Mouse (Mus musculus): ENCODE results near the gene 9430038I01Rik. TPM values are rescaled to one million over a fixed set of nuclear protein-coding genes. Genes with fewer than 3 reads are reported as not detected.

The 9430038I01Rik gene
- polyA plus RNA-seq, 1 experiment from 2014 or later = 20.5 TPM

GRCm38 (mm10) chr7:137420550-137420949 is 10.0 kb upstream of the 9430038I01Rik start:
- Histone ChIP-seq H3K4me3 (ENCODE audit: low read depth, low read length) (no peak overlapping the region), H3K27ac (replicated peaks) (no peak overlapping the region), H3K9ac (ENCODE audit: low read length) (no peak overlapping the region), H3K36me3 (ENCODE audit: control insufficient read depth, insufficient read depth, low read length) (no peaks in the 10 kb centered on the region), H3K9me3 (ENCODE audit: control insufficient read depth, low read length) (no peaks in the 10 kb centered on the region), H3K4me2 (replicated peaks; ENCODE audit: low read depth) (no peak overlapping the region), H3K27me3 (ENCODE audit: control insufficient read depth, insufficient read depth, low read length) (no peaks in the 10 kb centered on the region), H3K4me1 (replicated peaks; ENCODE audit: control insufficient read depth, insufficient read depth) (no peaks in the 10 kb centered on the region)
- ATAC-seq (ENCODE audit: low FRiP score, low TSS enrichment) = no peak
- no peak for DNase-seq (ENCODE audit: low spot score)
- TF ChIP-seq CTCF (IDR thresholded peaks at IDR 0.05; ENCODE audit: low read depth) (no peak), EP300 (optimal IDR thresholded peaks at IDR 0.05) (no peak)
- WGBS = 89% methylated on average over 2 of the region's 2 CpGs

GRCm38 (mm10) chr7:137414710-137415109 is 4.1 kb upstream of the 9430038I01Rik start:
- no peak for ATAC-seq (ENCODE audit: low FRiP score, low TSS enrichment)
- TF ChIP-seq EP300 (optimal IDR thresholded peaks at IDR 0.05) = no peak
- TF ChIP-seq CTCF (IDR thresholded peaks at IDR 0.05; ENCODE audit: low read depth) = no peak
- H3K4me1 ChIP-seq (replicated peaks; ENCODE audit: control insufficient read depth, insufficient read depth) = peaks cover 3% of the 10 kb centered on the region; the same call in 1 of the 2 replicates
- no peak overlapping the region for H3K9ac ChIP-seq (ENCODE audit: low read length)
- no peak overlapping the region for H3K27ac ChIP-seq (replicated peaks)
- H3K27me3 ChIP-seq (ENCODE audit: control insufficient read depth, insufficient read depth, low read length) = no peaks in the 10 kb centered on the region
- DNase-seq (ENCODE audit: low spot score) = no peak
- H3K9me3 ChIP-seq (ENCODE audit: control insufficient read depth, low read length) = no peaks in the 10 kb centered on the region
- 77% methylated on average over 8 of the region's 8 CpGs for WGBS
- no peak overlapping the region for H3K4me3 ChIP-seq (ENCODE audit: low read depth, low read length)
- H3K36me3 ChIP-seq (ENCODE audit: control insufficient read depth, insufficient read depth, low read length) = no peaks in the 10 kb centered on the region
- H3K4me2 ChIP-seq (replicated peaks; ENCODE audit: low read depth) = no peak overlapping the region

GRCm38 (mm10) chr7:137407428-137408058 is 3.0 kb downstream of the 9430038I01Rik start:
- H3K9me3 ChIP-seq (ENCODE audit: control insufficient read depth, low read length) = no peaks in the 10 kb centered on the region
- WGBS = 92% methylated on average over 1 of the region's 1 CpGs
- H3K36me3 ChIP-seq (ENCODE audit: control insufficient read depth, insufficient read depth, low read length) = no peaks in the 10 kb centered on the region
- ATAC-seq (ENCODE audit: low FRiP score, low TSS enrichment) = no peak
- TF ChIP-seq EP300 (optimal IDR thresholded peaks at IDR 0.05) (no peak), CTCF (IDR thresholded peaks at IDR 0.05; ENCODE audit: low read depth) (no peak)
- H3K4me3 ChIP-seq (ENCODE audit: low read depth, low read length) = no peak overlapping the region
- no peak overlapping the region for H3K9ac ChIP-seq (ENCODE audit: low read length)
- no peaks in the 10 kb centered on the region for H3K27me3 ChIP-seq (ENCODE audit: control insufficient read depth, insufficient read depth, low read length)
- H3K27ac ChIP-seq (replicated peaks) = no peak overlapping the region
- H3K4me2 ChIP-seq (replicated peaks; ENCODE audit: low read depth) = no peak overlapping the region
- H3K4me1 ChIP-seq (replicated peaks; ENCODE audit: control insufficient read depth, insufficient read depth) = peaks cover 3% of the 10 kb centered on the region; the same call in 1 of the 2 replicates
- no peak for DNase-seq (ENCODE audit: low spot score)

- WGBS = 80% methylated on average over 2 of the region's 2 CpGs
- H3K4me3 ChIP-seq (ENCODE audit: low read depth, low read length) = no peak overlapping the region
- H3K27me3 ChIP-seq (ENCODE audit: control insufficient read depth, insufficient read depth, low read length) = no peaks in the 10 kb centered on the region
- no peak for ATAC-seq (ENCODE audit: low FRiP score, low TSS enrichment)
- H3K27ac ChIP-seq (replicated peaks) = no peak overlapping the region
- no peak overlapping the region for H3K9ac ChIP-seq (ENCODE audit: low read length)
- H3K36me3 ChIP-seq (ENCODE audit: control insufficient read depth, insufficient read depth, low read length) = no peaks in the 10 kb centered on the region
- no peak overlapping the region for H3K4me2 ChIP-seq (replicated peaks; ENCODE audit: low read depth)
- TF ChIP-seq CTCF (IDR thresholded peaks at IDR 0.05; ENCODE audit: low read depth) (no peak), EP300 (optimal IDR thresholded peaks at IDR 0.05) (no peak)
- DNase-seq (ENCODE audit: low spot score) = no peak
- H3K9me3 ChIP-seq (ENCODE audit: control insufficient read depth, low read length) = no peaks in the 10 kb centered on the region
- no peaks in the 10 kb centered on the region for H3K4me1 ChIP-seq (replicated peaks; ENCODE audit: control insufficient read depth, insufficient read depth)
Observed at GRCm38 (mm10) chr7:137404146-137404545, 6.4 kb downstream of the 9430038I01Rik start.

GRCm38 (mm10) chr7:137398973-137399372 is 11.6 kb downstream of the 9430038I01Rik start:
- Histone ChIP-seq H3K9ac (ENCODE audit: low read length) (no peak overlapping the region), H3K27me3 (ENCODE audit: control insufficient read depth, insufficient read depth, low read length) (no peaks in the 10 kb centered on the region), H3K36me3 (ENCODE audit: control insufficient read depth, insufficient read depth, low read length) (no peaks in the 10 kb centered on the region), H3K4me1 (replicated peaks; ENCODE audit: control insufficient read depth, insufficient read depth) (no peaks in the 10 kb centered on the region), H3K27ac (replicated peaks) (no peak overlapping the region), H3K4me2 (replicated peaks; ENCODE audit: low read depth) (no peak overlapping the region), H3K4me3 (ENCODE audit: low read depth, low read length) (no peak overlapping the region), H3K9me3 (ENCODE audit: control insufficient read depth, low read length) (no peaks in the 10 kb centered on the region)
- DNase-seq (ENCODE audit: low spot score) = no peak
- TF ChIP-seq CTCF (IDR thresholded peaks at IDR 0.05; ENCODE audit: low read depth) (no peak), EP300 (optimal IDR thresholded peaks at IDR 0.05) (no peak)
- 86% methylated on average over 4 of the region's 4 CpGs for WGBS
- ATAC-seq (ENCODE audit: low FRiP score, low TSS enrichment) = no peak

- ATAC-seq (ENCODE audit: low FRiP score, low TSS enrichment) (no peak), DNase-seq (ENCODE audit: low spot score) (no peak)
- Histone ChIP-seq H3K27ac (replicated peaks) (no peak overlapping the region), H3K36me3 (ENCODE audit: control insufficient read depth, insufficient read depth, low read length) (no peaks in the 10 kb centered on the region), H3K9ac (ENCODE audit: low read length) (no peak overlapping the region), H3K9me3 (ENCODE audit: control insufficient read depth, low read length) (no peaks in the 10 kb centered on the region), H3K27me3 (ENCODE audit: control insufficient read depth, insufficient read depth, low read length) (no peaks in the 10 kb centered on the region), H3K4me2 (replicated peaks; ENCODE audit: low read depth) (no peak overlapping the region), H3K4me3 (ENCODE audit: low read depth, low read length) (no peak overlapping the region), H3K4me1 (replicated peaks; ENCODE audit: control insufficient read depth, insufficient read depth) (no peaks in the 10 kb centered on the region)
- TF ChIP-seq CTCF (IDR thresholded peaks at IDR 0.05; ENCODE audit: low read depth) = no peak
- no peak for TF ChIP-seq EP300 (optimal IDR thresholded peaks at IDR 0.05)
- 90% methylated on average over 8 of the region's 8 CpGs for WGBS
Observed at GRCm38 (mm10) chr7:137397361-137397910, 13.1 kb downstream of the 9430038I01Rik start.
